Mouse (Mus musculus) liver, postnatal 0 days (tissue): Measurements from ENCODE around the gene Dgcr6. TPM values are rescaled to one million over a fixed set of nuclear protein-coding genes. Genes with fewer than 3 reads are reported as not detected.
A peak's percentile ranks its signal among the peaks of the same experiment; 100 is the strongest.

ENCODE experiments used
- ATAC-seq: fragments of 200-750 bp; cut with Nextera tagmentation; 2 replicates; pipeline ENCODE4 v1.8.0; 2017; ENCODE audit warnings: mild to moderate bottlenecking, moderate library complexity
- DNase-seq: peaks from one replicate; pipeline ENCODE4 v3.0.0-alpha.2; 2016
- H3K27ac ChIP-seq: fragments of 300-500 bp; sonication (generic); 2 replicates; pipeline ENCODE4 v1.5.1; 2014; ENCODE audit warnings: antibody characterized with exemption, moderate library complexity, mild to moderate bottlenecking, low read depth
- H3K27me3 ChIP-seq: fragments of 300-500 bp; sonication (generic); 2 replicates; pipeline ENCODE4 v1.6.1; 2014; ENCODE audit warnings: low read length, control low read depth, mixed read lengths; ENCODE audit not compliant: insufficient read depth
- H3K36me3 ChIP-seq: fragments of 300-500 bp; sonication (generic); replicated peaks from 2 replicates; pipeline ENCODE4 v1.6.1; 2014; ENCODE audit warnings: mild to moderate bottlenecking, control low read depth, low read length, moderate library complexity, mixed read lengths; ENCODE audit not compliant: insufficient read depth
- H3K4me1 ChIP-seq: fragments of 300-500 bp; sonication (generic); 2 replicates; pipeline ENCODE4 v1.6.1; 2014; ENCODE audit warnings: antibody characterized with exemption, mild to moderate bottlenecking, control low read depth; ENCODE audit not compliant: insufficient read depth
- H3K4me2 ChIP-seq: fragments of 300-500 bp; sonication (generic); 2 replicates; pipeline ENCODE4 v1.6.1; 2014; ENCODE audit warnings: low read depth, mild to moderate bottlenecking, low read length, moderate library complexity, mixed read lengths
- H3K4me3 ChIP-seq: fragments of 300-500 bp; sonication (generic); 2 replicates; pipeline ENCODE4 v1.5.1; 2014; ENCODE audit warnings: low read depth, low read length
- H3K9ac ChIP-seq: fragments of 300-500 bp; sonication (generic); replicated peaks from 2 replicates; pipeline ENCODE4 v1.6.1; 2014; ENCODE audit warnings: mild to moderate bottlenecking, moderate library complexity
- H3K9me3 ChIP-seq: fragments of 300-500 bp; sonication (generic); 2 replicates; pipeline ENCODE4 v1.6.1; 2016; ENCODE audit warnings: mild to moderate bottlenecking, control low read depth, low read length, mixed read lengths
- CTCF ChIP-seq: sonication (generic); IDR thresholded peaks from 2 replicates; pipeline ENCODE4 v1.5.1; 2016; ENCODE audit warnings: antibody characterized with exemption, low read depth
- EP300 ChIP-seq: IDR thresholded peaks from 2 replicates; pipeline ENCODE4 v1.6.1; 2016; ENCODE audit warnings: antibody characterized with exemption, low read depth, mild to moderate bottlenecking
- WGBS: fragments of 180-500 bp; shearing (Covaris S2); extraction: QIAGEN DNeasy Blood & Tissue Kit; methylation state at CpG from one replicate; pipeline ENCODE4 v1.1.7; 2014; ENCODE audit not compliant: insufficient replicate concordance; 5-methylcytosine and 5-hydroxymethylcytosine counted together
- polyA plus RNA-seq: library from polyadenylated mRNA; unstranded; fragments of >200 nt; fragmentation: Nextera tagmentation; extraction: Ambion mirVana; gene quantifications from 2 replicates; pipeline ENCODE4 v1.2.1, GENCODE M21; 2015

Gene Dgcr6
- polyA plus RNA-seq, 1 experiment from 2014 or later = 23.2 TPM

DNA sequence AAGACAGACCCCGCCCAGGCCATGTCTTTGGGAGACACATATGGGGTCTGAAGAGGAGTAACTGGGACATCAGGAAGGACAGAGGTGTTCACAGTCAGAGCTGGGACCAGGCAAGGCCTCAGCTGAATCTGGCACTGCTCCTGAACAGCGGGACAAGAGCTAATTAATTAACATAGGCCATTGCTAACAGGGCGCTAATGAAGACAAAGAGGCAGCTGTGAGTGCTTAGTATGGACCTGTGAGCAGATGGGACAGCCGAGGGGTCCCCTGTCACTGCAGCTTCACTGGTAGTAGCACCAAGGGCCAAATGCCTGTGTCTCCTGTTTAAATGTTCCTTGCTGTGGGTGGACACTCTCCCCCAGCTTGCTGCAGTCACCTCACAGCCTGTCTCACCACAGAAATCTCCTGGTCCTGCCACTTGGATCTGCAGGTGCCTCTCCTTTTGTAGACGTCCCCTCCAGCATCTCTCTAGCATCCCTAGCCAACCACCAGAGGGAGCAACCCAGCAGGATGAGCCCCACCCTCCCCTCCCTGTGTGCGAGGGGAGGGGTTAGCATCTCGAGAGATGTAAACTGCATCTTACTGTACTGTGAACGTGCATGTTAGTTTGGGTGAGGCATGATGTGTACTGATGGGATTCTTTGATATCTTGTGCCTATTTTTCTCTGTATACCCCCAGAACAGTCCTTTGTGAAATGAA is 66.5 kb downstream of the Dgcr6 start:
- peak; percentile 63 for DNase-seq
- Histone ChIP-seq H3K27me3 (no peaks in the 10 kb centered on the region), H3K4me2 (no peak overlapping the region), H3K4me3 (no peak overlapping the region), H3K36me3 (no peaks in the 10 kb centered on the region), H3K9me3 (no peaks in the 10 kb centered on the region), H3K9ac (no peak overlapping the region), H3K4me1 (no peaks in the 10 kb centered on the region), H3K27ac (no peak overlapping the region)
- TF ChIP-seq EP300 = no peak
- TF ChIP-seq CTCF = peak; percentile 75
- ATAC-seq = no peak
- 31% methylated on average over 8 of the region's 8 CpGs for WGBS

Other genes starting within 250 kb of the Dgcr6 start
- gene B830017H08Rik, start 219.7 kb upstream of the Dgcr6 start, polyA plus RNA-seq = not detected in 2 replicates
- gene Car15, start 214.5 kb upstream of the Dgcr6 start, polyA plus RNA-seq = 0.26 and 0.52 TPM in 2 replicates
- not detected in 2 replicates for gene Gm20518, start 161.2 kb upstream of the Dgcr6 start, polyA plus RNA-seq
- 0.04 and 0.08 TPM in 2 replicates for gene Tssk1, start 158.6 kb upstream of the Dgcr6 start, polyA plus RNA-seq
- 17.9 and 18.0 TPM in 2 replicates for gene Dgcr2, start 154.3 kb upstream of the Dgcr6 start, polyA plus RNA-seq
- not detected in 2 replicates for gene Tssk2, start 154.2 kb upstream of the Dgcr6 start, polyA plus RNA-seq
- 5.6 and 6.6 TPM in 2 replicates for gene Ess2, start 141.5 kb upstream of the Dgcr6 start, polyA plus RNA-seq
- gene Gsc2, start 137.8 kb upstream of the Dgcr6 start, polyA plus RNA-seq = not detected in 2 replicates
- 77.7 and 78.3 TPM in 2 replicates for gene Slc25a1, start 124.6 kb upstream of the Dgcr6 start, polyA plus RNA-seq
- gene Vpreb2, start 72.4 kb upstream of the Dgcr6 start, polyA plus RNA-seq = 2.6 TPM in 2 replicates
- 2.9 and 3.0 TPM in 2 replicates for gene Prodh, start 37.3 kb downstream of the Dgcr6 start, polyA plus RNA-seq
- gene Rtn4r, start 74.8 kb downstream of the Dgcr6 start, polyA plus RNA-seq = 0.15 and 0.21 TPM in 2 replicates
- gene Ccdc188, start 165.0 kb downstream of the Dgcr6 start, polyA plus RNA-seq = not detected in 2 replicates
- gene Zdhhc8, start 182.3 kb downstream of the Dgcr6 start, polyA plus RNA-seq = 1.3 and 1.6 TPM in 2 replicates
- 22.9 and 23.3 TPM in 2 replicates for gene Trmt2a, start 195.8 kb downstream of the Dgcr6 start, polyA plus RNA-seq
- 156 and 160 TPM in 2 replicates for gene Ranbp1, start 195.9 kb downstream of the Dgcr6 start, polyA plus RNA-seq
- gene Gm49776, start 205.5 kb downstream of the Dgcr6 start, polyA plus RNA-seq = 1.1 TPM in 1 of 2 replicates, not detected in the other
- 5.4 and 9.2 TPM in 2 replicates for gene Dgcr8, start 236.4 kb downstream of the Dgcr6 start, polyA plus RNA-seq